Mouse (Mus musculus): ENCODE results near the gene Dok7. TPM values are rescaled to one million over a fixed set of nuclear protein-coding genes. Genes with fewer than 3 reads are reported as not detected.
A peak's percentile ranks its signal among the peaks of the same experiment; 100 is the strongest.

Dok7 gene
- polyA plus RNA-seq, 1 experiment from 2014 or later: not detected

- H3K36me3 ChIP-seq: peaks cover 59% of the 10 kb centered on the region
Measured at GRCm38 (mm10) chr5:35091636-35092035, 35.1 kb downstream of the Dok7 start.

GRCm38 (mm10) chr5:35103086-35103485, 46.5 kb downstream of the Dok7 start:
- peaks cover 48% of the 10 kb centered on the region for H3K36me3 ChIP-seq
- H3K27ac ChIP-seq: peak overlapping the region; percentile 72; the same call in 1 of the 2 replicates
- H3K4me3 ChIP-seq: peak overlapping the region; percentile 83
- no peaks in the 10 kb centered on the region for H3K9me3 ChIP-seq (replicated peaks)
- H3K27me3 ChIP-seq (replicated peaks): peaks cover 7% of the 10 kb centered on the region
- ATAC-seq: no peak
- WGBS (ENCODE audit: insufficient replicate concordance): 72% methylated on average over 8 of the region's 8 CpGs
- H3K9ac ChIP-seq: peak overlapping the region; percentile 85
- peaks cover 36% of the 10 kb centered on the region for H3K4me1 ChIP-seq
- peak overlapping the region; percentile 82 for H3K4me2 ChIP-seq

More at GRCm38 (mm10) chr5:35091636-35092035, 35.1 kb downstream of the Dok7 start:
- Histone ChIP-seq H3K27ac (no peak overlapping the region), H3K9me3 (replicated peaks) (no peaks in the 10 kb centered on the region), H3K4me3 (no peak overlapping the region), H3K9ac (no peak overlapping the region), H3K4me1 (peaks cover 4% of the 10 kb centered on the region; the same call in 1 of the 2 replicates), H3K4me2 (no peak overlapping the region), H3K27me3 (replicated peaks) (no peaks in the 10 kb centered on the region)
- 82% methylated on average over 3 of the region's 3 CpGs for WGBS (ENCODE audit: insufficient replicate concordance)
- ATAC-seq: no peak

GRCm38 (mm10) chr5:35103528-35103927, 47.0 kb downstream of the Dok7 start:
- Histone ChIP-seq H3K4me1 (peaks cover 36% of the 10 kb centered on the region), H3K4me2 (peak overlapping the region; percentile 82), H3K27me3 (replicated peaks) (peaks cover 7% of the 10 kb centered on the region), H3K9me3 (replicated peaks) (no peaks in the 10 kb centered on the region), H3K27ac (peak overlapping the region; percentile 72; the same call in 1 of the 2 replicates), H3K9ac (peak overlapping the region; percentile 85), H3K4me3 (peak overlapping the region; percentile 83), H3K36me3 (peaks cover 44% of the 10 kb centered on the region)
- 32% methylated on average over 2 of the region's 2 CpGs for WGBS (ENCODE audit: insufficient replicate concordance)
- peak; percentile 48; the same call in 1 of the 2 replicates for ATAC-seq

- 0 out of 2 replicates have a peak, but pooled peaks have one; percentile 1 for ATAC-seq
- Histone ChIP-seq H3K4me3 (peak overlapping the region; percentile 83), H3K27me3 (replicated peaks) (peaks cover 11% of the 10 kb centered on the region), H3K36me3 (peaks cover 35% of the 10 kb centered on the region), H3K9me3 (replicated peaks) (no peaks in the 10 kb centered on the region), H3K4me1 (peaks cover 36% of the 10 kb centered on the region), H3K27ac (peak overlapping the region; percentile 72), H3K4me2 (peak overlapping the region; percentile 82), H3K9ac (peak overlapping the region; percentile 85)
- 69% methylated on average over 8 of the region's 8 CpGs for WGBS (ENCODE audit: insufficient replicate concordance)
Measured at GRCm38 (mm10) chr5:35104183-35104959, 47.8 kb downstream of the Dok7 start.

- H3K36me3 ChIP-seq: peaks cover 27% of the 10 kb centered on the region
- peak; percentile 87 for ATAC-seq
- H3K9me3 ChIP-seq (replicated peaks): no peaks in the 10 kb centered on the region
- peak within 1 kb of the TSS; percentile 83 for H3K4me3 ChIP-seq
- peak within 1 kb of the TSS; percentile 82 for H3K4me2 ChIP-seq
- peaks cover 11% of the 10 kb centered on the region for H3K27me3 ChIP-seq (replicated peaks)
- peak within 1 kb of the TSS; percentile 72 for H3K27ac ChIP-seq
- WGBS (ENCODE audit: insufficient replicate concordance): 1% methylated on average over 37 of the region's 39 CpGs
- peaks cover 36% of the 10 kb centered on the region for H3K4me1 ChIP-seq
- H3K9ac ChIP-seq: peak within 1 kb of the TSS; percentile 85
Measured at GRCm38 (mm10) chr5:35104960-35105921, 48.7 kb downstream of the Dok7 start, which contains the start of gene Lrpap1. Lrpap1 (minus strand) TSS chr5:35105766.

- no peak overlapping the region for H3K27ac ChIP-seq
- peaks cover 20% of the 10 kb centered on the region for H3K36me3 ChIP-seq
- 10% methylated on average over 11 of the region's 11 CpGs for WGBS (ENCODE audit: insufficient replicate concordance)
- ATAC-seq: peak; percentile 21
- H3K4me2 ChIP-seq: peak overlapping the region; percentile 82
- peaks cover 36% of the 10 kb centered on the region for H3K4me1 ChIP-seq
- H3K4me3 ChIP-seq: peak overlapping the region; percentile 83
- no peaks in the 10 kb centered on the region for H3K9me3 ChIP-seq (replicated peaks)
- peak overlapping the region; percentile 62 for H3K9ac ChIP-seq
- H3K27me3 ChIP-seq (replicated peaks): peaks cover 11% of the 10 kb centered on the region
Measured at GRCm38 (mm10) chr5:35105922-35106298, 49.3 kb downstream of the Dok7 start.

GRCm38 (mm10) chr5:35112444-35112843, 55.9 kb downstream of the Dok7 start:
- Histone ChIP-seq H3K27ac (no peak overlapping the region), H3K36me3 (no peaks in the 10 kb centered on the region), H3K9me3 (replicated peaks) (no peaks in the 10 kb centered on the region), H3K4me1 (peaks cover 17% of the 10 kb centered on the region), H3K4me3 (no peak overlapping the region), H3K4me2 (no peak overlapping the region), H3K27me3 (replicated peaks) (peaks cover 9% of the 10 kb centered on the region), H3K9ac (no peak overlapping the region)
- WGBS (ENCODE audit: insufficient replicate concordance): 49% methylated on average over 4 of the region's 4 CpGs
- no peak for ATAC-seq

- H3K27ac ChIP-seq: no peak overlapping the region
- no peaks in the 10 kb centered on the region for H3K9me3 ChIP-seq (replicated peaks)
- peaks cover 24% of the 10 kb centered on the region for H3K4me1 ChIP-seq
Measured at GRCm38 (mm10) chr5:35116002-35116401, 59.4 kb downstream of the Dok7 start.

GRCm38 (mm10) chr5:35117633-35118032, 61.1 kb downstream of the Dok7 start:
- Histone ChIP-seq H3K27me3 (replicated peaks) (peaks cover 33% of the 10 kb centered on the region), H3K36me3 (no peaks in the 10 kb centered on the region), H3K9me3 (replicated peaks) (no peaks in the 10 kb centered on the region), H3K4me1 (peaks cover 24% of the 10 kb centered on the region), H3K9ac (no peak overlapping the region), H3K27ac (no peak overlapping the region), H3K4me3 (no peak overlapping the region), H3K4me2 (no peak overlapping the region)
- whole genome bisulfite sequencing (ENCODE audit: insufficient replicate concordance): 26% methylated on average over 3 of the region's 3 CpGs
- no peak for ATAC-seq

More at GRCm38 (mm10) chr5:35116002-35116401, 59.4 kb downstream of the Dok7 start:
- peaks cover 24% of the 10 kb centered on the region for H3K27me3 ChIP-seq (replicated peaks)
- WGBS (ENCODE audit: insufficient replicate concordance): 54% methylated on average over 3 of the region's 3 CpGs
- no peak overlapping the region for H3K9ac ChIP-seq
- peak; percentile 24; the same call in 1 of the 2 replicates for ATAC-seq
- H3K4me3 ChIP-seq: no peak overlapping the region
- peak overlapping the region; percentile 24 for H3K4me2 ChIP-seq
- no peaks in the 10 kb centered on the region for H3K36me3 ChIP-seq

GRCm38 (mm10) chr5:35118418-35118817, 61.9 kb downstream of the Dok7 start:
- no peak overlapping the region for H3K4me2 ChIP-seq

GRCm38 (mm10) chr5:35120024-35120423, 63.5 kb downstream of the Dok7 start:
- no peaks in the 10 kb centered on the region for H3K9me3 ChIP-seq (replicated peaks)
- no peak overlapping the region for H3K27ac ChIP-seq
- no peak overlapping the region for H3K9ac ChIP-seq
- 75% methylated on average over 8 of the region's 8 CpGs for WGBS (ENCODE audit: insufficient replicate concordance)
- H3K4me3 ChIP-seq: no peak overlapping the region
- H3K4me2 ChIP-seq: no peak overlapping the region
- no peaks in the 10 kb centered on the region for H3K36me3 ChIP-seq
- H3K4me1 ChIP-seq: peaks cover 24% of the 10 kb centered on the region
- no peak for ATAC-seq
- peaks cover 39% of the 10 kb centered on the region for H3K27me3 ChIP-seq (replicated peaks)

More at GRCm38 (mm10) chr5:35118418-35118817, 61.9 kb downstream of the Dok7 start:
- no peak overlapping the region for H3K9ac ChIP-seq
- ATAC-seq: no peak
- peaks cover 24% of the 10 kb centered on the region for H3K4me1 ChIP-seq
- peaks cover 33% of the 10 kb centered on the region for H3K27me3 ChIP-seq (replicated peaks)
- no peaks in the 10 kb centered on the region for H3K9me3 ChIP-seq (replicated peaks)
- H3K4me3 ChIP-seq: no peak overlapping the region
- no peak overlapping the region for H3K27ac ChIP-seq
- 82% methylated on average over 2 of the region's 2 CpGs for WGBS (ENCODE audit: insufficient replicate concordance)
- no peaks in the 10 kb centered on the region for H3K36me3 ChIP-seq

Data from liver, embryonic 12.5 days (tissue).